Mouse (Mus musculus): ENCODE measurements at regions not wholly inside any gene's neighbourhood (a gene's known extent, or its start where the extent isn't known, plus 50 kb on each side); places are given as distances from the start of the nearest gene placed in this dataset.

DNA sequence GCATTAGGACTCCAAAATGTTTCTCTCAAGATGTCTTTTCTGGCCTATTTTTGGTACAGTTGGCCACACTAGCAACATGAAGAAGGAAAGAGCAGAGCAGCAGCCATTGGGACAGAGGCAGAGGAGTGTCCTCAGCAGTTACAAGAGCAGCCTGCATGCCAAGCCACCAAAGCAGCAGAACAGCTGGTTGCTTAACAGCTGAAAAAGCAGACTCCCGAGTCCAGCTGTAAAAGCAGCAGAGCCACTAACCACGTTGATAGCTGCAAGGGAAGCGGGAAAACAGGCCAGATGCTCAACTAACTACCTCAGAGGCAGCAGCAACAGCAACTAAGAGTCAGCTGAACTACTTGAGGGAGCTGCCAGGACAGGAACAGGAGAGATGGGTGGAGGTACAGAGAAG is 134.4 kb upstream of the Sh3bp4 start:
- WGBS: 76% methylated on average over 3 of the region's 3 CpGs
- ATAC-seq: no peak

DNA sequence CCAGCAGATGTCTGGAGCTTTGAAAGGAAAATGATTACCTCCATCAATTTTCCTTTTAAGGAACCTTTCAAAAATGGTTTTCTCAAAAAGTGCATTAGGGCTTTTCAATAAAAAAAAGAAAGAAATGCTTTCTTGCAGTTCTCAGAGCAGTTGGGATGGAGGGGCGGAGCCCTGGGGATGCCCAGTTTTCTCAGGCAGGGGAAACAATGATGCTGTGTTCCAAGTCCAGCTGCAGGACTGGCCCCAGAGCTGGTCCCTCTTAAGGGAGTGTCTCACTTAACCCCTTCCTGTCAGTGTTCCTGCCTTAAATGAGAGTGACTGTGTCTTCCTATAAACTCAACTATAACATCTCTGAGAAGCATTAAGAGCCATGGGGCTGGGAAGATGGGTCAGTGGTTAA is 132.9 kb upstream of the Sh3bp4 start:
- H3K9ac ChIP-seq (ENCODE audit: low read depth, low read length): no peak overlapping the region
- no peaks in the 10 kb centered on the region for H3K9me3 ChIP-seq (ENCODE audit: control insufficient read depth)

More for the DNA sequence above, 134.4 kb upstream of the Sh3bp4 start:
- Histone ChIP-seq H3K27me3 (replicated peaks; ENCODE audit: control insufficient read depth, insufficient read depth, low read length) (no peaks in the 10 kb centered on the region), H3K27ac (ENCODE audit: low read depth, low read length) (no peak overlapping the region), H3K9ac (ENCODE audit: low read depth, low read length) (no peak overlapping the region), H3K9me3 (ENCODE audit: control insufficient read depth) (no peaks in the 10 kb centered on the region), H3K4me3 (ENCODE audit: low read depth, low read length) (no peak overlapping the region), H3K4me1 (replicated peaks; ENCODE audit: control insufficient read depth, insufficient read depth, low read length) (no peaks in the 10 kb centered on the region), H3K4me2 (replicated peaks; ENCODE audit: low read depth) (no peak overlapping the region), H3K36me3 (ENCODE audit: control insufficient read depth, insufficient read depth) (no peaks in the 10 kb centered on the region)
- TF ChIP-seq CTCF (IDR thresholded peaks at IDR 0.05; ENCODE audit: low read depth): no peak

DNA sequence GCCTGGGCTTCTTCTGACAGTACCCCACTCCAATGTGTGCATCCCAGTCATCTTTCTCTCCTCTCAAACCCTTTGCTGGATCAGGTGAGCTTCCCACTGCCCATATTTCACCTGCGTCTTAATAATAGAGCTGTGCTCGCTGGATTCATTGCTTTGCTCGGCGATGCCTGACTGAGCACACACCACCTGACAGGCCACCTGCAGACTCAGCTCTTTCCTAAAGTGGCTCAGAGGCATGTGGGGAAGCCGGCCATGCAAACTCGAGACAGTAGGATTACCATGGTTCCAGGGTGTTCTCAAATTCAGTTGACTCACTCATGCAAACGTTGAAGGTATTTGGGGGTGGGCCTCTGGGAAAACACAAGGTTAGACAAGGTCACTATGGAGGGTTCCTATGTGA is 131.8 kb upstream of the Sh3bp4 start:
- no peak overlapping the region for H3K27ac ChIP-seq (ENCODE audit: low read depth, low read length)
- no peak overlapping the region for H3K4me2 ChIP-seq (replicated peaks; ENCODE audit: low read depth)
- no peaks in the 10 kb centered on the region for H3K9me3 ChIP-seq (ENCODE audit: control insufficient read depth)
- H3K36me3 ChIP-seq (ENCODE audit: control insufficient read depth, insufficient read depth): no peaks in the 10 kb centered on the region
- WGBS: 80% methylated on average over 7 of the region's 7 CpGs
- TF ChIP-seq CTCF (IDR thresholded peaks at IDR 0.05; ENCODE audit: low read depth): no peak
- no peak overlapping the region for H3K4me3 ChIP-seq (ENCODE audit: low read depth, low read length)
- H3K4me1 ChIP-seq (replicated peaks; ENCODE audit: control insufficient read depth, insufficient read depth, low read length): no peaks in the 10 kb centered on the region
- H3K27me3 ChIP-seq (replicated peaks; ENCODE audit: control insufficient read depth, insufficient read depth, low read length): no peaks in the 10 kb centered on the region
- ATAC-seq: no peak
- no peak overlapping the region for H3K9ac ChIP-seq (ENCODE audit: low read depth, low read length)

More for the DNA sequence above, 132.9 kb upstream of the Sh3bp4 start:
- no peak for TF ChIP-seq CTCF (IDR thresholded peaks at IDR 0.05; ENCODE audit: low read depth)
- no peak overlapping the region for H3K27ac ChIP-seq (ENCODE audit: low read depth, low read length)
- H3K4me3 ChIP-seq (ENCODE audit: low read depth, low read length): no peak overlapping the region
- ATAC-seq: no peak
- H3K4me2 ChIP-seq (replicated peaks; ENCODE audit: low read depth): no peak overlapping the region
- H3K27me3 ChIP-seq (replicated peaks; ENCODE audit: control insufficient read depth, insufficient read depth, low read length): no peaks in the 10 kb centered on the region
- H3K36me3 ChIP-seq (ENCODE audit: control insufficient read depth, insufficient read depth): no peaks in the 10 kb centered on the region
- no peaks in the 10 kb centered on the region for H3K4me1 ChIP-seq (replicated peaks; ENCODE audit: control insufficient read depth, insufficient read depth, low read length)
- WGBS: 77% methylated on average over 1 of the region's 1 CpGs

- no peaks in the 10 kb centered on the region for H3K36me3 ChIP-seq (ENCODE audit: control insufficient read depth, insufficient read depth)
- no peak overlapping the region for H3K9ac ChIP-seq (ENCODE audit: low read depth, low read length)
- H3K4me2 ChIP-seq (replicated peaks; ENCODE audit: low read depth): no peak overlapping the region
- H3K9me3 ChIP-seq (ENCODE audit: control insufficient read depth): no peaks in the 10 kb centered on the region; the same call in 1 of the 2 replicates
- no peaks in the 10 kb centered on the region for H3K27me3 ChIP-seq (replicated peaks; ENCODE audit: control insufficient read depth, insufficient read depth, low read length)
- H3K4me3 ChIP-seq (ENCODE audit: low read depth, low read length): no peak overlapping the region
- peak; percentile 45; the same call in 1 of the 2 replicates for ATAC-seq
- no peaks in the 10 kb centered on the region for H3K4me1 ChIP-seq (replicated peaks; ENCODE audit: control insufficient read depth, insufficient read depth, low read length)
- TF ChIP-seq CTCF (IDR thresholded peaks at IDR 0.05; ENCODE audit: low read depth): no peak
- H3K27ac ChIP-seq (ENCODE audit: low read depth, low read length): no peak overlapping the region
- WGBS: 30% methylated on average over 8 of the region's 8 CpGs
Measured at GRCm38 (mm10) chr1:88943039-88943438, 127.2 kb upstream of the Sh3bp4 start.

- H3K36me3 ChIP-seq (ENCODE audit: control insufficient read depth, insufficient read depth): no peaks in the 10 kb centered on the region
- TF ChIP-seq CTCF (IDR thresholded peaks at IDR 0.05; ENCODE audit: low read depth): no peak
- no peak for ATAC-seq
- peaks cover 7% of the 10 kb centered on the region; the same call in 1 of the 2 replicates for H3K9me3 ChIP-seq (ENCODE audit: control insufficient read depth)
- H3K4me2 ChIP-seq (replicated peaks; ENCODE audit: low read depth): no peak overlapping the region
- H3K9ac ChIP-seq (ENCODE audit: low read depth, low read length): no peak overlapping the region
- no peaks in the 10 kb centered on the region for H3K27me3 ChIP-seq (replicated peaks; ENCODE audit: control insufficient read depth, insufficient read depth, low read length)
- no peak overlapping the region for H3K4me3 ChIP-seq (ENCODE audit: low read depth, low read length)
- 90% methylated on average over 10 of the region's 10 CpGs for WGBS
- H3K4me1 ChIP-seq (replicated peaks; ENCODE audit: control insufficient read depth, insufficient read depth, low read length): no peaks in the 10 kb centered on the region
- no peak overlapping the region for H3K27ac ChIP-seq (ENCODE audit: low read depth, low read length)
Measured at GRCm38 (mm10) chr1:88945868-88946267, 124.3 kb upstream of the Sh3bp4 start.

- WGBS: 67% methylated on average over 8 of the region's 8 CpGs
- no peak for ATAC-seq
- no peak overlapping the region for H3K9ac ChIP-seq (ENCODE audit: low read depth, low read length)
- H3K4me1 ChIP-seq (replicated peaks; ENCODE audit: control insufficient read depth, insufficient read depth, low read length): no peaks in the 10 kb centered on the region
- no peak for TF ChIP-seq CTCF (IDR thresholded peaks at IDR 0.05; ENCODE audit: low read depth)
- H3K4me3 ChIP-seq (ENCODE audit: low read depth, low read length): no peak overlapping the region
- H3K36me3 ChIP-seq (ENCODE audit: control insufficient read depth, insufficient read depth): no peaks in the 10 kb centered on the region
- H3K4me2 ChIP-seq (replicated peaks; ENCODE audit: low read depth): no peak overlapping the region
- H3K27me3 ChIP-seq (replicated peaks; ENCODE audit: control insufficient read depth, insufficient read depth, low read length): no peaks in the 10 kb centered on the region
- peaks cover 7% of the 10 kb centered on the region; the same call in 1 of the 2 replicates for H3K9me3 ChIP-seq (ENCODE audit: control insufficient read depth)
- no peak overlapping the region for H3K27ac ChIP-seq (ENCODE audit: low read depth, low read length)
Measured at GRCm38 (mm10) chr1:88946374-88946773, 123.8 kb upstream of the Sh3bp4 start.

- TF ChIP-seq CTCF (IDR thresholded peaks at IDR 0.05; ENCODE audit: low read depth): no peak
Measured at GRCm38 (mm10) chr1:88949911-88950310, 120.3 kb upstream of the Sh3bp4 start.

More at GRCm38 (mm10) chr1:88949911-88950310, 120.3 kb upstream of the Sh3bp4 start:
- Histone ChIP-seq H3K4me2 (replicated peaks; ENCODE audit: low read depth) (no peak overlapping the region), H3K4me3 (ENCODE audit: low read depth, low read length) (no peak overlapping the region), H3K27me3 (replicated peaks; ENCODE audit: control insufficient read depth, insufficient read depth, low read length) (no peaks in the 10 kb centered on the region), H3K36me3 (ENCODE audit: control insufficient read depth, insufficient read depth) (no peaks in the 10 kb centered on the region), H3K27ac (ENCODE audit: low read depth, low read length) (no peak overlapping the region), H3K9ac (ENCODE audit: low read depth, low read length) (no peak overlapping the region), H3K9me3 (ENCODE audit: control insufficient read depth) (peaks cover 7% of the 10 kb centered on the region; the same call in 1 of the 2 replicates), H3K4me1 (replicated peaks; ENCODE audit: control insufficient read depth, insufficient read depth, low read length) (peaks cover 4% of the 10 kb centered on the region; the same call in 1 of the 2 replicates)
- ATAC-seq: no peak
- WGBS: 85% methylated on average over 1 of the region's 1 CpGs

All from intestine, postnatal 0 days (tissue).